Mouse (Mus musculus): ENCODE results near the gene Nos1ap.

The Nos1ap gene

DNA sequence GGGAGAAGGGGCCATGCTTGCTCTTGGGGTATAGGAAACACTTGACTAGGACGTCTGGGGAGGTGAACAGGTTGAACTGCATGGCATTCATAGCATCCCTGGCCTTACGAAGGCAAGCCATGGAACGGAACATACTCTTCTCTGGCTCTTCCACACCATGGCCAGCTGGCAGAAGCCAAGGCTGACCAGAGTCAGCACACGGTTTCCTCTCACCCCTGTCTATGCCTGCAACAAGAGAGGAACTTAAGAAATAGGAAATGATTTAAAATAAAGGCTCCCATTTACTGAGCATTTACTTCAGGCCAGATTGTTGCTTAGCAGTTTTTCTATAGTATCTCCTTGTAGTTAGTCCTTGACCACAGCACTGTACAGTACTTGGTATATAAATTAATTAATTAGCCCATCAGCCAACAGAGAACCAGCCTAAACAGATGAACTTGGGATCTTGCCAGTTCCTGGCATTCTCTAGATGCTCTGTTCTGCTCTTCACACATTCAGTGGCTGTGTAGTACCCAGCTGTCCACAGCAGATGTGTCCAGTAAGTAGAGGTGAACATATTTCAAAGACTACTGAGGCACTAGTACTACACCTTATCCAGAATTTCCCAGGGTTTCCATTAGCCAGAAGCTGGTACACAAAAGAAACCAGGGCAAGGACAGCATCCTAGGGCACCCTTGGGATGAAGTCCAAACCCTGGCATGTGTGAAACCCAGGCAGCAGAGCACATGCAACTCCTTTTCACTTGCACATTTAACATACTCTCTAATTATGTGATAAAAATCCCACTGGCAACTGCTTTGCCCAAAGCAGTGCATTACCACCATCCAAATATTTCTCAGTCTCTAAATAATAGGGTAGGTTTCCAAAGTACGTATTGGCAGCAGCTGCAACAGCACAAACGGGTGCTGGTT lies 123.3 kb downstream of the Nos1ap start:
- no peak for DNase-seq (ENCODE audit: low spot score in 2 of 2)

DNA sequence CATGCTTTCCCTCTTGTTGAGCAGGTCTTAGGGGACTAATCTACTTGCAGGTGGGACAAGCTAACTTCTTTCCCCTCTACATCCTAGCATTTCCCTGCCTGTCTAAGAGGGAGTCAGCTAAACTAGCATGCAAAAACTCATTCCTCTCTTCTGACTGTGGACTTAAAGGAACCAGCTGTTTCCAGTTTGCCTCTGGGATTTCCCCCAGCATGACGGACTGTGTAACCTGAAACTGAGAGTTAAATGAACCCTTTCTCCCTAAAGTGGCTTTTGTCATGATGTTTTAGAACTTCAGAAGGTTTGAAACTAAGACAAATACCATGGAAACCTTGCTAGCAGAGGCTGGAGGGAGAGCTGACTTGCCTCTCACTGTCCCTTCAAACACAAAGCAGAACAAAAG lies 127.5 kb downstream of the Nos1ap start:
- no peak for DNase-seq (ENCODE audit: low spot score in 2 of 2)

DNA sequence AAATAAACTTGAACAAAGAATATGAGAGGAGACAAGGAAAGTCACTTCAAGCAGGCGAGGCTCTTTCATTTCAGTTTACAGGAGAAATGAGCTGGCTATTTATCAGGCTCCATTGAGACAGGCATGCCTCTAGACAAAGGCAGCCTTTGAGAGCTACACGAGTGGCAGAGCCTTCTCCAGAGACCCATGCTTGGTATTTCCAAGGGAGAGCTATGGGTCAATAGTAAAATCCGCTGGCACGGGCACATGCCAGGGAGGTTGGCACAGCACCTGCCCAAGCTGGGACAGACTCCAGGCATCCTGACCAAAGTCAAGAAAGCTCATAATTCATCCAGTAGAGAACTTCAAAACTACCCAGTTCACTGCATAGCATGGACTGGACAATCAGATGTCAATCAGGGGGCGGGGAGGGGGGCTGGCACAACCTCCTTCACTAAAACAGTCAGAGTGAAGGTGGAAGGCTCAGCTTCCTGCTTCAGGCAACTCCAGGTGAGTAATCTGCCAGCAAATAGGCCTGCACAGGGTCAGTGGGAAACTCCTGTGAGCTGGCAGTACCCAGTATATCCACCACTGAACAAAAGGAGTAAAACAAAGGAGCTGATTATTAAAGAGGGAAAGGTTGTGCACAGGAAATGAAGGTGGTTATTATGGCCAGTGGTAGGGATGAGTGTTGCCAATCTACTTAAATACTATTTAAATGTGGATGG lies 129.6 kb downstream of the Nos1ap start:
- DNase-seq (ENCODE audit: low spot score in 2 of 2), result peak in 1 of 2 experiments; percentile 41

DNA sequence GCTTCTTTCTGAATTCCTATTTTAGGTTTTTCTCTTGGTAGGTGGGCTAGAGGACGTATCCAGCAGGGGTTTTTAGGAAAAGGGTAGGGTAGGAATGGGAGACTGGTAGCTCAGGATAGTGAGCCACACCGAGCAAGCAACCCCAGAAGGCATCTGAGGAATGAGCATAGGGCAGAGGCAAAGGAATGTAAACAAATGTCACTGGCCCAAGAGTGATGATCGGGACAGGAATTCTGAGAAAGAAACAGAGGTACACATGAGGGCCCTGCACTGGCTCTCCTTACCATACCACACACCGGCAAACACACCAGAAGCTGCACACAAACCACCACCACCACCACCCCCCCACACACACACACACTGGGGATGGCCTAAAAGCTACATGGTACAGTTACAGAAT lies 132.0 kb downstream of the Nos1ap start:
- DNase-seq (ENCODE audit: low spot score in 2 of 2), result no peak

DNA sequence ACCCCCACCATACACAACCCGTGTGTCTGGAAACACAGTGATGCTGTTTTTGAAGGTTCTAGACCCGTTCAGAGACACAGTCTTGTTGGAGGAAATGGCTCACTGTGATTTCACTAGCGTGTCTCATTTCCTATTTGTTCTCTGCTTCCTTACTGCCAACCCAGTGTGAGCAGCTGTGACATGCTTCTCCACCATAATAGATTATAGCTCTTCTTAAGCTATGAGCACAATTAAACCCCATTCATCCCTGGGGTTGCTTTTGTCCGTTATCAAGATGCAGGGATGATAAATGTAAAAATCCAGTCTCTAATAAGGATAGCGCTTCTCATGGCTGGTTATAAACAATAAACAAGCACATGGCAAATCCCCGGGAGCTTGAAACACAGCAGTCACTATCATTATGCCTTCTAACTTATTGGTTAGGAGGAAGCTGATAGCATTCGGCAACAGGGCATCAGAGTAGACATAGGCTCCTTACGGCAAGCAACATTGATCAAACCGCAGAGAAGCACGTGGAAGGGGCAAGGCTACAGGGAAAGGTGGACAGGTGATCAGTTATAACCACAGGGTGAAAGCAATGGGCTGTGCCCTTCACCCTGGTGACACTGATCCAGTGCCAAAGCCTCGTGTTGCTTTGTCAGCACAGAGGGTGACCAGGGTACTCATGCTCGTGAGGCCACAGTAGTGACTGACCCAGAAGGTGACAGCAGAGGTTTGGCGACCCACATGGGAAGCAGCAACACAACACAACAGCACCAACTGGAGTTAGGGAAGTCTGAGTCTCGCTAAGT lies 133.6 kb downstream of the Nos1ap start:
- no peak for DNase-seq (ENCODE audit: low spot score in 2 of 2)

DNA sequence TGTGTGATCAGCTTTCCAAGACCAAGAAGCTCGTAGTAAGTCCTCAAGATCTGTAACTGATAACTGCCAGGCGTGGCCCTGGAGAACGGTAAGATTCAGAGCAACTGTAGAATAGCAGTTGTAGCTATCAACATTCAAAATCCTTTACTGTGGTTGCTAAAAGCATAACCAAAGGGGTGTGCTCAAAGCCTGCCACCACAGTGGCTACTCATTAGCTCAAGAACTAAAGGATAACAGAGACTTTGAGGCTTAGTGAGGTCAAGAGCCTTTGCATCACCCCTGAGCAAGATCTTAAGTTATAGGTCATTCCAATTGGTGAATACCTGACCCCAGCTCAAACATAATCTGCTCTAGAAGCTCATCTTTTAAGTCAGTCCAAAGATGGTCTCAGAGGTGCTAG lies 134.3 kb downstream of the Nos1ap start:
- DNase-seq (ENCODE audit: low spot score in 2 of 2), result no peak

DNA sequence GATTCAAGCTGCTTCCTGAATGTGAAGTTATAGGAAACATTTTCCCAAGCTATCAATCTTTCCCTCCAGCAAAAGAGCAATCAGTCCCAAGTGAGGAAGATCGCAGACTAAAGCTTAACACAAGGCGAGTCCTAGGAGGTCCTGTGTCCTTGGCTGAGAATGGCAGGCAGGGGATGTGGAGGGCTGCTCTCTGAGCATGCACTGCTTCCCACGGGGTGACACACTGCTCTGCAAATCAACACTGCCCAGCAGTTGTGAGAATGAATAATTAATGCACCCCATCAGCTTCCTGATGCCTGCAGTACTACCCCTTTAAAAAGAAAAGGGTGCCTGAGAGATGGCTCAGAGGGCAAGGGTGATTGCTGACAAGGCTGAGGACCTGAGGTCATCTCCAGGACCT lies 136.2 kb downstream of the Nos1ap start:
- no peak for DNase-seq (ENCODE audit: low spot score in 2 of 2)

DNA sequence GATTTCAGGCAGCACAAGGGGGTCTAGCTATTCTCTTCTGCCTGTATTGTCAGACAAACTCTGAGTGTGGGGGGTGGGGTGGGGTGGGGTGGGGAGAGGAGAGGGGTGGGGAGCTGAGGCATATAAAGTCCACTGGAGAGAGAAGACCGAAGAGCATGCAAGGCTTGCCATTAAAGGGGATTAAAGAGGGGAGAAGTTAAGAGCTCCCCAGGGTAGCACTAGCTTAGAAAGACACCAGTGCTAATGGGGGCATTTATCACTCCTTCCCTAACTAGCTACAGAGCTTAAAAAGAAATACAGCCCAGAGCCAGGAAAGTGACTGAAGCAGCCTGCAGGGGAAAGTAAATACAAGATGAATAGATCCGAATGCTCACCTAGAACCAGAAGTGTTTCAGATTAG lies 141.4 kb downstream of the Nos1ap start:
- no peak for DNase-seq (ENCODE audit: low spot score in 2 of 2)

DNA sequence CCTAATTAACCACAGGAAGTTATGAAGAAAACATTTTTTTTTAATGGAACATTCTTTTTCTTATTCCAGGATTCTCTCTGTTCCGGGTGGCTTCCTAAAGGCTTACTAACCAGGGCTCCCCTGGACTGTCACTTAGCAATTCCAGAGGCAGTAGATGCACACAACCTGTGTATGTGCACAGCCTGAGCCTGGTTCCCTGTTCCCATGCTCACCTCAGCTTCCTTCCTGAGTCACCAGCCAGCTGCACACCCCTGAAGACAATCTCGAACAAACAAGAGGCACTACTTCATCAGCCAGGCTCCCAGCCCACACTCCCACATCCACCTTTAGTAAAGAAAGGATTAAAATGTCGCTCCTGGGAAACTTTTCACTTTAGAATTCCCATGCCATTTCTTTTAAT lies 144.2 kb downstream of the Nos1ap start:
- no peak for DNase-seq (ENCODE audit: low spot score in 2 of 2)

DNA sequence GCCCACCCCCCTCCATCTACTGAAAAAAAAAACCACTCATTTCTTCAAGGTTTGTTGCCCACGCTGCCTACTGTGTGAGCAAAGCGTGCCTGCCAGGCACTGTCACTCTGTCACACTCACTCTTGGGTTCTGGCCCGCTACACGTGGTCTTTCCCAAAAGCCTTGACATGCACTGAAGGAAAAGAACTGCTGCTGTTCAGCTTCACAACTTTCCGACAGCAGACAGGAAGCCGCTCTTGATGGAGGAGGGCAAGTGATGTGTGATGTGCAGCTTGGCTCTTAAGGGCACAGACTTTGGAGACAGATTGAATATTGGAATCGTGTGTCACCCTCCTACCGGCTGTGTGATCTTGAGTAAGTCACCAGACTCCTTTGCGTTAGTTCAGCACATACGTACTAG lies 149.3 kb downstream of the Nos1ap start:
- no peak for DNase-seq (ENCODE audit: low spot score in 2 of 2)

DNA sequence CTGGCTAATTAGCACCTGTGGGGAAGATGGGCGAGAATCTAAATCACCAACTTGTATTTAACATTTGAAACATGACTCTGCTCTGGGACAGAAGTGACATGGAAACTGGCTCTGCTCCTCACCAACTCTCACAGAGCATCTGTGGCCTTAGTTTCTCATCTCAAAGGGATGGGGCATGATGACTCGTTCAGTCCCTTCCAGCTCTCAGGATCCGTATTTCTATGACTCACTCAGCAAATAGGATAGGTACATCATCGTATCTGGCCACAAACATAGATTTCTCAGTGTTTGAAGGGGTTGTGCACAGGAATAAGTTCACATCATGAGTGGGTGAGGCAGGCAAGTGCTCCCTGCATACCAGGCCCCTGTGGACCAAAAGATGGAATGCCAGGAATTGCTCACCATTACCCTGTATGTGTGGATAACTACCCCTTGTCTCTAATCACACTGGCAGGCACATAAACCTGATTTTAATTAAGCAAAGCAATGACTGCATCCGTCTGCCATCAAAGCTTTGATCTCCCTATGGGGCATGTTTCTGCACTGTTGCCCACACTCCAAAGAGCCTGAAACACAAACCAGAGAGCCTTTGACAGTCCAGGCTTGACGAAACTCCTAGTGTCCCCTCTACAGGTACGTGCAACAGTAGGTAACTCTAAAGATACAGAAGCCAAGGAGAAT lies 151.1 kb downstream of the Nos1ap start:
- no peak for DNase-seq (ENCODE audit: low spot score in 2 of 2)

DNA sequence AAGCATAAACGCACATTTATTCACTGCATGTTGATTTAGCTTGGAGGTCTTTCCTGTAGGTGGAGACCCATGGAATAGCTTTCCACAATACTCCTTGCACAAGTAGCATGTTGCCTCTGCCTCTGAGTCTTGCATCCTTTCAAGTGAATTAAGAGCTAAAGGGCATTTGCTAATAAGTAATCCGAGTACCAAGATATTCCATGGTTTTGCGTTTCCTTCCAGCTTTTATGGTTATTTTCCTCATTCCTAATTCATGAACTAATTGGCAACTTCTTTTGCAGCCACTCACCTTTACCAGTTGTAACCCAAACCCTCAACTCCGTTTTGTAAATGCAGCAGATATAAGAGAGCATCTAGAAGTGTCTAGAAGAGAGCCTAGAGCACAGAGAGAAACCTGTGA lies 155.5 kb downstream of the Nos1ap start:
- no peak for DNase-seq (ENCODE audit: low spot score in 2 of 2)

DNA sequence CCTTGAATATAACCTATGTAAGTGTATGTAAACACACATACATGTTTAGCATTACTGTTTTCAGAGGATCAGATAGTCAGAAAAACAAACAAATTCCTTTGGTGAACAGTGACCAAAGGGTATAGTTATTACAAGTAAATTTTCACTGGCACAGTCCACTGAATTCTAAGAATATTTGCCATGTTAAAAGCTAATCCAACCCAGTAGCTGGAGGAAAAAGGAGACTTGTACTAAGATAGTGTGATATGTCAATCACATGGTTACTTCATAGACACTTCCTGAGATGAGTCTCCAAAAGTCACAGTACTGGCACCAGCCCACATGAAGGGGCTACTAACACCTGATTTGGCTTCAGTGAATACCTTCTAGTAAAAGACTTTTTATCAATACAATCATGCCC lies 156.0 kb downstream of the Nos1ap start:
- no peak for DNase-seq (ENCODE audit: low spot score in 2 of 2)

DNA sequence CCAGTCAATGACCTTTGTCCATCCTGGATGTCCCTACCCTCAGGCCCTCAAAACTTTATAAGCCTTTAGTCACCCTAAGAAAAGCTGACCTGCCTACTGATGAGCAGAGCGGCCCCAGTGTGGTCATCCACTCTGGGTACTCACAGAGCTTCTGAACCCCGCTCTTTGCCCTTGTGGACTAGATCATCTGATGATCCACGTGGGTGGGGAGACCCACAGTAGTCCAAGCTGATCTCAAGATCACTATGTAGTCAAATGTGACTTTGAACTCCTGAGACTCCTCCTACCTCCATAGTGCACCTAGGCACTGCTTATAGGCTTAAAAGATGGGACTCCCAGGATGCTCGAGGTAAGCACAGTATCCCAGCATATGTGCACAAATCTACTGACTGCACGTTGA lies 157.4 kb downstream of the Nos1ap start:
- DNase-seq (ENCODE audit: low spot score in 2 of 2), result no peak

DNA sequence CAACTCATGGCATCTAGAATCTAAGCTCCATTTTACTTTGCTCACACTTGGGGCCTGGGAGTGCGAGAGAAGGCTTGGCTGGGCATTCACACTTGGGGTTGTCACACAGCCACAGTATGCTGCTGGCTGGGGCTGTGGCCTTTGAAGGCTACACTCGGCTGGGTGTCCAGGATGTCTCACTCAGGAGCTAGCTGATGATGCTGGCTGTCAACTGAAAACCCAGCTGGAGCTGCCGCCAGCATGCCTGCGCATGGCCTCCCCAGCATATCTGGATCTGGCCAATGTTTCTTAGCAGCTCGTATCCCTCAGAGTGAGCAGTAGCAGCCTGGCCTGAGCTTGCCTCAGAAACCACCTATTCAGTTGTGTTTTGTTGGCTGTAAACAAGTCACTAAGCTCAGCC lies 158.3 kb downstream of the Nos1ap start:
- DNase-seq (ENCODE audit: low spot score in 2 of 2), result no peak

DNA sequence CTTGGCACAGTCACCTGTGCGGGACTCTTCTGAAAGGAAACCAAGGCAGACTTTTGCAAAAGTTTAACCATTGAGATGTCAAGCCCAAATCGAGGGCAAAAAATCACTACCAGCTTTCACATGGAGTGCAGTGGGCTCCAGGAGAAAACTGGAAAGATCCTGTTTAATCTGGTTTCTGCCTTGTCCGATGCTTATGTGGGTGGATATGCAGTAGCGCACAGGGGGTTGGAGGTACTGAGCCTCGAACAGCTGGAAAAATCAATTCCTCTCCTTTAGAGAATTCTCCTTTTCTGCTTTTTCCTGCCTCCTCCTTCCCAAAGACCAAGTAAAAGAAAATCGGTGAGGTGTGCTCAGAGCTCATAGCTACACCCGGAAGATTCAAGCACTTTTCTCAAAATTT lies 159.0 kb downstream of the Nos1ap start:
- no peak for DNase-seq (ENCODE audit: low spot score in 2 of 2)

DNA sequence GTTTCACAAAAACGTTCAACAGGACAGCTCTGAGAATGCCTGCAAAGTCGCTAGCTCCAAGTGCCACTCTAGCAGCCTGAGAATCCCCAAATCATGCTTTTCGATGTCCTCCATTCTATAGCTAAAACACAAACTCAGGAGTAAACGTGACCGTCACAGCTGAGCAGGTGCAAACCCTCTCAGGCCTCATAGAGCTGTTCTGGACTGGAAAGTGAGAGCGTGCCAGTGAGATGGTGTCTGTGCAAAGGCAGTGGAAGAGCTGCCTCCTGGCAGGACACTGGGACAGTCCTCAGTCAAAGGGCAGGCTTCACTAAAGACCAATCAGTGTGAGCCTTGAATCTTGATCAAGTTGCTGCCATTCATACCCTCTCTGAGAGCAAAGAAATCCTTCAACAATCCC lies 160.0 kb downstream of the Nos1ap start:
- DNase-seq (ENCODE audit: low spot score in 2 of 2), result no peak

DNA sequence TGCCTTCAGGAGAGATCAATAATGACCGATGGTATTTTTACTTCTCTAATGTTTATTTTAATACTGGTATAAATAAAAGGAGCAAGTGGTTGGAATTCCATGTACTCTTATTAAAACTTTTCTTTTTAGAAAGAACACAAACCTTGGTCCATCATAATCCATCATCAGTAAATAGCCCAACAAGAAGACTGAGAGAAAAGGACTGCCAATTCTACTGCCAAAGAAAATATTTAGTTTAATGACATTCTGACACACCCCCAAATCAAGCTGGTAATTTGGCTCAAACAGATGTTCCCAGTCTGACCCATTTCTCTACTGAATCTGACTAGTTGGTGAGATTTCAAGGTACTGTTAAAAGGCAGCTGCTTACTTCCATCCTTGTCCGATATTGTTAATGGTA lies 161.5 kb downstream of the Nos1ap start:
- DNase-seq (ENCODE audit: low spot score in 2 of 2), result no peak

DNA sequence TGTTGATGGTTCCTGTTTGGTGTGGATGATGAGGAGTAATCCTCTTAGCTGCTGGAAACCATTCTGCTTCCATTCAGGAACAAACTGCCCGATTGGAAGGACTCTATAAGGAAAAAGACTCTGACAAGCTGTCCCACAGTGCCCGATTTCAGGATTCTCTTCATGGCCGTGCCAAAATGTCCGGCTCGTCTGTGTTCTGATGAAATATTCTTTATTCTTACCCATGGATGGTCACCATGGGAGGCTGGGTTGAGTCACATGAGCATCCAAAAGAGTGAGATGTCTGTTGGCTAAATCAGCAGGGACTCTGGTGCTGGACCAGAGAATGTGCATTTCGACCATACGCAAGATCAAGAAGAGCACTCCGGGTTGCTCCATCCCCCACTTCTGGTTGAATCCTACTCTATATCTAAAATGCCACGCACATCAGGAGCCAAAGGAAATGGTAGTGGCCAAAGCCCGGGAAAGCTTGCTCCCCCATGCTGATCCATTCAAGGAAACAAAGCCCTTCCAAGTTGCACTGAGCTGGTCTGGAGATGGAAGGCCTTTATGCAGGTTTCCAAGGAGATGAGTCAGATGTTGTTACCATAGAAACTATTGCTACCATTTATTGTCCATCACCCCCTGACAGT lies 165.3 kb downstream of the Nos1ap start:
- DNase-seq (ENCODE audit: low spot score in 2 of 2), result no peak

DNA sequence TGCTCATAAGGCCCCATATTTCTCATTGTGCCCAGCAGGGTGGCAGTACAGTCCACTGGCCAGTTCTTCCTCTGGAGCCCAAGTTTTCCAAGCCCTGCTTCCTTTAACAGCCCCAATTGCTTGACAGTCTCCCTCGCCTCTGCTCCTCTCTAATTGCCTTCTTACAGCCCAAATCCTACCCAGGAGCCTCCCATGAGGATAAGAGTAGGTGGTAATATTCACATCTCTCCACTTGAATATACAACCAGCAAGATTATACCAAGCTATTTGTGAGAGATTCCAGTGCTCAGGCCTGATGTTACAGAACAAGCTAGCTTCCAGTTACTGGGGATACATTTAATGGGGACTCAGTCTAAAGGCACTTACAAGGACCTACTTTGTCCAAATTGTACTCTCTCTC lies 166.6 kb downstream of the Nos1ap start:
- DNase-seq (ENCODE audit: low spot score in 2 of 2), result no peak

DNA sequence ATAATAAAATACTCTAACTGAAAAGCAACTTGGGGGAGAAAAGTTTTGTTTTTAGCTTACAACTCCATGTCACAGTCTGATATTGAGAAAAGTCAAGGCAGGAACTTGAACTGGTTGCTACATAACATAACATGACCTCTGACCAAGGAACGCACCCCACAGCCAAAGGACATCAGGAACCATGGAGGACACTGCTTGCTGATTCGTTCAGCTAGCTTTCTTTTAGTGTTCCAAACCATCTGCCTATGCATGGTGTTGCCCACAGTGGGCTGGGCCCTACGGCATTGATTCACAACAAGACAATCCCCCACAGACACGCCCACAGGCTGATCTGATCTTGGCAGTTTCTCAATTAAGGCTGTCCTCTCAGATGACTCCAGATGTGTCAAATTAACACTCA lies 167.5 kb downstream of the Nos1ap start:
- no peak for DNase-seq (ENCODE audit: low spot score in 2 of 2)
